Mouse (Mus musculus) ES-Bruce4 (cell line): ENCODE data around the gene Tnk2.

ENCODE experiments used
- CTCF ChIP-seq: IDR thresholded peaks from one replicate; pipeline ENCODE4 v1.8.1; 2011; ENCODE audit warnings: low read depth, low read length
- EP300 ChIP-seq: IDR thresholded peaks from 2 replicates; pipeline ENCODE4 v1.6.1; 2011; ENCODE audit warnings: low read depth, low read length; ENCODE audit not compliant: insufficient read depth
- POLR2A ChIP-seq: IDR thresholded peaks from one replicate; pipeline ENCODE4 v1.8.1; 2011; ENCODE audit warnings: low read length; ENCODE audit not compliant: insufficient read depth

DNA sequence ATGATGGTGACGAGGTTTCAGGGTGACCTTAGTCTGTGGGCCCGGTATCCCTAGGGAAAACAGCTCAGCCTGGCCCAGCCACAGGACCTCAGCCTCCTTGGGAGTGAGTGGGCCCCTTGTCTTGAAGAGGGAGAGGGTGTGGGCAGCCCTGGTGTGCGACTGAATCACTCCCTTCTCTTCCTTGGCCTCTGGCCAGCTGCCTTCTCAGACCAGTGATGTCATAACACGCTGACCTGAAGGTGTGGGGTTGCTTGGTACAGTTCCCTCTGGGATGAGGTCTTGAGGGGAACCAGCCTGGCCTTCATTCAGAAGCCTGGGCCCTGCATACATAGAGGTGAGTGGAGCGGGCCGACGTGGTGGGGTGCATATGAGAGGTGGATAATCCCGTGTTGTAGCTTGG lies 13.1 kb downstream of the Tnk2 start:
- TF ChIP-seq CTCF (no peak), POLR2A (no peak), EP300 (no peak)
